Mouse (Mus musculus): ENCODE results near the gene Pbxip1. TPM values are rescaled to one million over a fixed set of nuclear protein-coding genes. Genes with fewer than 3 reads are reported as not detected.
A peak's percentile ranks its signal among the peaks of the same experiment; 100 is the strongest.

Pbxip1 gene
- polyA plus RNA-seq, 1 experiment, result 47.0 TPM

DNA sequence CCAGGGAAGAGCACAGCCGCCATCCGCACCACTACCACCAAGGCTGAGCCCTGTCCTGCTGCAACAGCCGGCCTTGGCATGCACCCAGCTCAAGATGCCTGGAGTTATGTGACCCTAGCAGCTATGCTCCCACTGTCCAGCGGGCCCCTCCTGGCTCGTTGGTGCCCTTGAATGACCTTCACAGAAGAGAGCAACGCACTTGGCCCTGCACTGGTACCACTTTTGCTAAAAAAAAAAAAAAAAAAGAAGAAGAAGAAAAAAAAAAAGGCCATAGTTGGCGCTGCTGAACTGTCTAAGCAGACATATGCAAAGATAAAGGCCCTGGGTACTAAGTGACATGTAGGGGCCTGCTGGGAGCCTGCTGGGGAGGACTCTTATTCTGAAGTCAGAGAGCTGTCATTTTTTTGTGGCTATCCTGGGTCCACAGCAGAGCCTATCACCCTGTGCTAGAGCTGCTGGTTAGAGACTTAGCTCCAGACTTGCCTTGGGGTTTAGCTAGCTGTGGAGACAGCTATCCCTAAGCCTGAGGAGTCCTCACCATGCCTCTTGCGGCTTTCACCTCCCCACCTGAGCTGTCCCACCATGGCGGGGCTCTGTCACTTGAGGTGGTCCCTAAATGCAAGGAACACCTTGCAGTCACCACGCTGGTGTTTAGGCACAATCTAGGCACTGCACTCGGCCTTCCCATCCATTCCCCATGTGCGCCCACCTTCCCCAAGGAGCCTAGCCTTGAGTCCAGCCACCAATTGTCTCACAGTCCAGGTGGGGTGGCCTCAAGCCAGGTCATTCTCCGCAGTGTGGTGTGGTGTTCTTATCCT, 12.4 kb downstream of the Pbxip1 start:
- DNase-seq (ENCODE audit: low read depth in 1 of 2, low spot score in 2 of 2), result no peak
- 0 out of 2 replicates have a peak overlapping the region, but pooled peaks have one; percentile 3 for H3K27ac ChIP-seq (ENCODE audit: insufficient read depth, low read length)

DNA sequence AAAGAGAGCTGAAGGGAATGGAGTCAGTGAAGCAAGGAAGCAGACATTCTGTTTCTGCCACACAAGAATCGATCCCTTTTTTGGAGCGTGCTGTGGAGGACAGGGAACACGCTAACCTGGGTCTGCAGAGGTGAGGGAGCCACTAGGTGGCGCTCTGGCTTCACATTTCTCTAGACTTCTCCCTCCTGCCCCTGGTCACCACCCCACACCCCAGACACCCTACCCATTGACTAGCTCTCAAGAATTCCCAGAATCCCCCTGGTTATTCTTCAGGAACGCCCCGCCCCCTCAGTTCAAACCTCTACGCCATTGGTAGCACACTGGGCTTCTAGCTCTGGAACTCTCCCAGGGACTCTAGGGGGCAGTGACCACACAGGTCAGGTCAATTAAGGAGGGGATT, 13.0 kb downstream of the Pbxip1 start:
- WGBS, result 20% methylated on average over 7 of the region's 7 CpGs

More for the DNA sequence above, 12.4 kb downstream of the Pbxip1 start:
- no peak overlapping the region for H3K4me3 ChIP-seq (ENCODE audit: extremely low read depth, insufficient read depth, insufficient read length)
- H3K36me3 ChIP-seq (ENCODE audit: control insufficient read depth, insufficient read depth, low read length), result peaks cover 34% of the 10 kb centered on the region
- no peaks in the 10 kb centered on the region for H3K4me1 ChIP-seq (ENCODE audit: control insufficient read depth, insufficient read depth, insufficient read length)
- H3K27me3 ChIP-seq (ENCODE audit: control insufficient read depth, insufficient read depth, low read length), result no peaks in the 10 kb centered on the region
- TF ChIP-seq CTCF (IDR thresholded peaks at IDR 0.05; ENCODE audit: extremely low read depth, insufficient read depth, insufficient read length, insufficient replicate concordance), result no peak
- TF ChIP-seq POLR2A (IDR thresholded peaks at IDR 0.05; ENCODE audit: low read depth, low read length), result no peak
- WGBS, result 46% methylated on average over 13 of the region's 13 CpGs

DNA sequence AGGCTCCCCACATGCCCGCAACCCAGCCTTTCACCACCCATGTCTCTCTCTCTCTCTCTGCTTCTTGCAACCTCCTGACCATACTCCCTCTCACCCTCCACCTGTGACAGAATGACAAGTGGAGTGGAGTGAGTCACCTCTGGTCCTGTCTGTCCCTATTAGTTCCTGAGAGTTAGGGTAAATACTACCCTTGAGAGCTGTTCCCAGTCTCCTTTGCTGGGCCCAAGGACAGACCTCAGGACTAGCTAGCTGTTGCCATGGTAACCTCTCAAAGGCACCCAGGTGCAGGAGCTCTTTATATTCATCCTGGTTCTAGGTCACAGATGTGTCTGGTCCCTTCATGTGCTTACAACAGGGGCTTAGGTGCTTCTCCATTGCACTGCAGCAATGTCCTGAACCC, 15.4 kb downstream of the Pbxip1 start:
- 95% methylated on average over 1 of the region's 1 CpGs for WGBS
- no peak overlapping the region for H3K4me3 ChIP-seq (ENCODE audit: extremely low read depth, insufficient read depth, insufficient read length)
- TF ChIP-seq POLR2A (IDR thresholded peaks at IDR 0.05; ENCODE audit: low read depth, low read length), result no peak
- TF ChIP-seq CTCF (IDR thresholded peaks at IDR 0.05; ENCODE audit: extremely low read depth, insufficient read depth, insufficient read length, insufficient replicate concordance), result no peak
- DNase-seq (ENCODE audit: low read depth in 1 of 2, low spot score in 2 of 2), result no peak
- H3K4me1 ChIP-seq (ENCODE audit: control insufficient read depth, insufficient read depth, insufficient read length), result no peaks in the 10 kb centered on the region
- H3K27ac ChIP-seq (ENCODE audit: insufficient read depth, low read length), result no peak overlapping the region
- peaks cover 12% of the 10 kb centered on the region for H3K36me3 ChIP-seq (ENCODE audit: control insufficient read depth, insufficient read depth, low read length)
- no peaks in the 10 kb centered on the region for H3K27me3 ChIP-seq (ENCODE audit: control insufficient read depth, insufficient read depth, low read length)

More for the DNA sequence above, 13.0 kb downstream of the Pbxip1 start:
- no peak overlapping the region for H3K4me3 ChIP-seq (ENCODE audit: extremely low read depth, insufficient read depth, insufficient read length)
- no peaks in the 10 kb centered on the region for H3K4me1 ChIP-seq (ENCODE audit: control insufficient read depth, insufficient read depth, insufficient read length)
- no peaks in the 10 kb centered on the region for H3K27me3 ChIP-seq (ENCODE audit: control insufficient read depth, insufficient read depth, low read length)
- peak in 1 of 2 experiments; percentile 61 for DNase-seq (ENCODE audit: low read depth in 1 of 2, low spot score in 2 of 2)
- peaks cover 31% of the 10 kb centered on the region for H3K36me3 ChIP-seq (ENCODE audit: control insufficient read depth, insufficient read depth, low read length)
- TF ChIP-seq CTCF (IDR thresholded peaks at IDR 0.05; ENCODE audit: extremely low read depth, insufficient read depth, insufficient read length, insufficient replicate concordance), result peak; percentile 82; the same call in 1 of the 2 replicates
- no peak for TF ChIP-seq POLR2A (IDR thresholded peaks at IDR 0.05; ENCODE audit: low read depth, low read length)
- no peak overlapping the region for H3K27ac ChIP-seq (ENCODE audit: insufficient read depth, low read length)

DNA sequence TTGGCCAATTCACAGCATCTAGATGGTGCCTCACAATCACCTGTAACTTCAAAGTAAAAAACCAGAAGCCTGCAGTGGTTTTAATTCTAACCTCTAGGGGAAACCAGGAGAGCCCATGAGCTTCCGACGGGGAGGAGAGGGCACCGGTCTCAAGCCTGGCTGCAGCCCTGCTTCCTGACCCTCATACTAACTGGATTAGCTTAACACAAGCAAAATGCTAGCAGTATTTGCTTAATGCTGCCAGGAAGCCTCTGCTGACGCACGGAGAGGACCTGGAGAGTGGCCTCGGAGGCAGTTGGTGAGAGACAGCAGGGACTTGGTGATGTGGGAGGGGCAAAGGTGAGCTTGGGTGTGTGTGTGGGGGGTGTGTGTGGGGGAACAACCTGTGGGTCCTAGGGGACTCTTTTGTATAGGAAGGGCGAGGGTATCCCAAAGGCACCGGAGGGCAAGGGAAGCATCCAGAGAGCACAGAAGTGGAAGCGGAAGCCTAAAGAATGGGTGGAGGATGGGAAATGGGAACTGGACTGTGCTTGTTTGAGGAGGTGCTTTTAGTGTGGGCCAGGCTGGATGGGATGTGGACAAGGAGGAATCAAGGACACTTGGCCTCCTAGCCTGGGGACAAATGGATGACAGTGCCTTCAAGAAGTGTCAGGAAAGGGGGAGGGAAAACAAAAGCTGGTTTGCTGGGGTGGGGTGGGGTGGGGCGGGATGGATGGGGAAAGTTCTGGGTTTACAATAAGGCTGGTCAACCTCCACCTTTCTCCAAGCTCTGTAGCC, 18.1 kb downstream of the Pbxip1 start, which contains the start of gene Pmvk:
Gene Pmvk, plus strand, starts transcription at position 141 of the 777 bp plus-strand sequence.
- DNase-seq (ENCODE audit: low read depth in 1 of 2, low spot score in 2 of 2), result no peak

DNA sequence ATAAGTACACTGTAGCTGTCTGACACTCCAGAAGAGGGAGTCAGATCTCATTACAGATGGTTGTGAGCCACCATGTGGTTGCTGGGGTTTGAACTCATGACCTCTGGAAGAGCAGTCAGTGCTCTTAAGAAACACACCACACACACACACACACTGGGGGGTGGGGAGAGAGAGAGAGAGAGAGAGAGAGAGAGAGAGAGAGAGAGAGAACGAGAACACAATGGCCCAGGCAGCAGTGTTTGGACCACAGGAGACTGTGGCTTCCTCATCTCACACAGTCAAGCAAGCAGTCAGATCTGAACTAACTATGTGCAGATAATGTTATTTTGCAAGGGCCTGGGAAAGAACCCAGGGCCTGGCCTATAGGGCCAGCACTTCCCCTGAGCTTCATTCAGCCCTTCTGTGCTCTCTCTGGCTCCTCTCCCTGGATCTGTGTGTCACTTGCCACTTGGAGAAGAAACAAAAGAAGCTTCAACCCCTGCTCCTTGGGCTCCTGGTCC, 19.3 kb downstream of the Pbxip1 start:
- no peak overlapping the region for H3K27ac ChIP-seq (ENCODE audit: insufficient read depth, low read length)

More for the DNA sequence above, 18.1 kb downstream of the Pbxip1 start, which contains the start of gene Pmvk:
- H3K36me3 ChIP-seq (ENCODE audit: control insufficient read depth, insufficient read depth, low read length), result no peaks in the 10 kb centered on the region
- no peak within 1 kb of the TSS for H3K27ac ChIP-seq (ENCODE audit: insufficient read depth, low read length)
- no peaks in the 10 kb centered on the region for H3K4me1 ChIP-seq (ENCODE audit: control insufficient read depth, insufficient read depth, insufficient read length)
- TF ChIP-seq POLR2A (IDR thresholded peaks at IDR 0.05; ENCODE audit: low read depth, low read length) (no peak), CTCF (IDR thresholded peaks at IDR 0.05; ENCODE audit: extremely low read depth, insufficient read depth, insufficient read length, insufficient replicate concordance) (no peak)
- no peak within 1 kb of the TSS for H3K4me3 ChIP-seq (ENCODE audit: extremely low read depth, insufficient read depth, insufficient read length)
- no peaks in the 10 kb centered on the region for H3K27me3 ChIP-seq (ENCODE audit: control insufficient read depth, insufficient read depth, low read length)
- WGBS, result 75% methylated on average over 10 of the region's 10 CpGs

DNA sequence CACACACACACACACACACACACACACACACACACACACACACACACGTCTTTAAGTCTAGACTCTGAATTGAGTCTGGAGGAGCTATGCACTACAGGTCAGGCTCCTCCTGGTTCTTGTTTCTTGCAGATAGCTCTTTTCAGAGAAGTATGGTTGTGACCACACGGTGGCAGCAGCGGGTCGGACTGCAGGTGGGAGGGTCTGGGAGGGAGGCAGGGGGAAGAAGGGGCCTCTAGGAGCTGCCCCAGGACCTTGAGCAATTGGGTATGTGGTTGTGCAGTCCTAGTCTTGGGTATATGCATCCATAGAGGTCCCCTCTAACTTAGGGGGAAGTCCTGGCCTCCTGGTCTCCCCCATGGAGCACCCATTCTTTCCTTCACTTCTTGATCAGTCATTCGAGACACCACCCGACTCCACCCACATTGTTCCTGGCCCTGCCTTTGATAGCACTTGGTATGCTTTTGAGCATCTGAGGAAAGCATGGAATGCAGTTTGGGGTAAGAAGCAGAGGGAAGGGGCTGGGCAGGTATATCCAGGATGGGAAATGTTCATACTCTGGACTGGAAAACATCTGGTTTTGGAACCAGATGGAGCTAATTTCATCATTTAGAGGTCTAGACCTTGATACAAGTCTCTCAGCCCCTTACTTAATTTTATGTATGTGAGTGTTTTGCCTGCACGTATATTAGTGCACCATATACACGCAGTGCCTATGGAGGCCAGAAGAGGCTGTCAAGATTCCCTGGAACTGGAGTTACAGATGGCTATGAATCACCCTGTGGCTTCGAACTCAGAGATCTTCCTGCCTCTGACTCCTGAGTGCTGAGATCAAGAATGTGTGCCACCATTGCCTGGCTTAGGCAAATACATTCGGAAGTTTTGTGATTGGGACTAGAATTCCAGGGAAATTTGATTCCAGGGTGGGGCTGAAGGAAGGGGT, 20.5 kb downstream of the Pbxip1 start:
- Histone ChIP-seq H3K4me1 (ENCODE audit: control insufficient read depth, insufficient read depth, insufficient read length) (no peaks in the 10 kb centered on the region), H3K4me3 (ENCODE audit: extremely low read depth, insufficient read depth, insufficient read length) (no peak overlapping the region), H3K27ac (ENCODE audit: insufficient read depth, low read length) (no peak overlapping the region), H3K27me3 (ENCODE audit: control insufficient read depth, insufficient read depth, low read length) (no peaks in the 10 kb centered on the region), H3K36me3 (ENCODE audit: control insufficient read depth, insufficient read depth, low read length) (no peaks in the 10 kb centered on the region)
- TF ChIP-seq POLR2A (IDR thresholded peaks at IDR 0.05; ENCODE audit: low read depth, low read length), result no peak
- peak; percentile 76; the same call in 1 of the 2 replicates for TF ChIP-seq CTCF (IDR thresholded peaks at IDR 0.05; ENCODE audit: extremely low read depth, insufficient read depth, insufficient read length, insufficient replicate concordance)
- WGBS, result 38% methylated on average over 10 of the region's 10 CpGs
- DNase-seq (ENCODE audit: low read depth in 1 of 2, low spot score in 2 of 2), result peak; percentile 64 to 71

More for the DNA sequence above, 19.3 kb downstream of the Pbxip1 start:
- 83% methylated on average over 1 of the region's 1 CpGs for WGBS
- H3K4me1 ChIP-seq (ENCODE audit: control insufficient read depth, insufficient read depth, insufficient read length), result no peaks in the 10 kb centered on the region
- TF ChIP-seq POLR2A (IDR thresholded peaks at IDR 0.05; ENCODE audit: low read depth, low read length) (no peak), CTCF (IDR thresholded peaks at IDR 0.05; ENCODE audit: extremely low read depth, insufficient read depth, insufficient read length, insufficient replicate concordance) (no peak)
- no peaks in the 10 kb centered on the region for H3K27me3 ChIP-seq (ENCODE audit: control insufficient read depth, insufficient read depth, low read length)
- no peak overlapping the region for H3K4me3 ChIP-seq (ENCODE audit: extremely low read depth, insufficient read depth, insufficient read length)
- no peaks in the 10 kb centered on the region for H3K36me3 ChIP-seq (ENCODE audit: control insufficient read depth, insufficient read depth, low read length)
- no peak for DNase-seq (ENCODE audit: low read depth in 1 of 2, low spot score in 2 of 2)

Measured in spleen, adult 2 months (tissue).